Mouse (Mus musculus) lung, postnatal 14 days (tissue): Measurements from ENCODE around the gene Sfmbt1.
A peak's percentile ranks its signal among the peaks of the same experiment; 100 is the strongest.

ENCODE experiments used
- DNase-seq: peaks from one replicate; pipeline ENCODE4 v3.0.0; 2021

The Sfmbt1 gene

DNA sequence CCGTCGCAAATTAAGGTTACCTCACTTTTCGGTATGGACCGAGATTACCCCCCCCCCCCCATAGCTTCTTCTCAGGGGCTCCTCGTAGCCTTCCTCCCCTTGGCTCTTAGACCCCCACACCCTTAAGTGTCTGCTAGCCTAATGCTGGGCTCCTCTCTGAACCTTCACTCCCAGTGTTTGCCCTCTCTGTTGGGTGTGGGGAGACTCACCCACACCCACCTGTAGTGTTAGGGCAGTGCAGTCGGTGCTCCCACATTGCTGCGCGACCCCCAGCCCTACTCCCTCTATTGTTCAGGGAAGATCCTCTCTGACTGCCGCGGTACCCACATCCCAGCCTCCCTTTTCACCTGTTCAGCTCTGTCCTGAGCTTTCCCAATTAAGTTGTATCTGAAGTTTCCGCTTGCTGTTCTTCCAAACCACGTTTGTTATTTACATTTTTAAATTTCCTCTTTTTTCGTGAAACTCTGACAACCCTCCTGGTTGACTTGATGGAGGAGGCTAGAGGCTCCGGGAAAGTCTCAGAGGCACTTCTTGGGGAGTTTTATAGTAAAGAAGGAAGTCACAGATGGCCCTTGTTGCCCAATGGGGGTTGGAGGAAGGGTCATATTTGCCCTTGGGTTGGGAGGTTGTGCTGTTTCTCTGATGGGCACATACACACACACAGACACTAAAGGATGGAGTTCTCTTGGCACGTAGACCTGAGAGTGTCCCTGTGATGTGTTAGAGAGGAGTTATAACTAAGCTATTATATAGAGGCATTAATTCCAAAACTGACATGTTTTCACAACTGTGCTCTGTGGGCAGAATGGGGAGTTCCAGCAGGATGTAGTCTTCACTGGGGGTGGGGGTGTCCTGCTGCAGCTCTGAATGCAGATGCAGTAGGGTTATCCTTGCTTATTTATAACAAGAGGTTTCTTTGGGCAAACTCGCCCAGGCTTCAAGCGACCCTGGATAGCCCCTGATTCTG is 111.8 kb downstream of the Sfmbt1 start:
- no peak for DNase-seq

GRCm38 (mm10) chr14:30827480-30827879 is 112.8 kb downstream of the Sfmbt1 start:
- DNase-seq, result no peak

GRCm38 (mm10) chr14:30828077-30828476 is 113.4 kb downstream of the Sfmbt1 start:
- peak; percentile 47 for DNase-seq

- peak; percentile 73 for DNase-seq
These were observed 114.2 kb downstream of the Sfmbt1 start for GRCm38 (mm10) chr14:30828635-30829460.

GRCm38 (mm10) chr14:30837416-30837996 is 122.9 kb downstream of the Sfmbt1 start:
- DNase-seq, result no peak

DNA sequence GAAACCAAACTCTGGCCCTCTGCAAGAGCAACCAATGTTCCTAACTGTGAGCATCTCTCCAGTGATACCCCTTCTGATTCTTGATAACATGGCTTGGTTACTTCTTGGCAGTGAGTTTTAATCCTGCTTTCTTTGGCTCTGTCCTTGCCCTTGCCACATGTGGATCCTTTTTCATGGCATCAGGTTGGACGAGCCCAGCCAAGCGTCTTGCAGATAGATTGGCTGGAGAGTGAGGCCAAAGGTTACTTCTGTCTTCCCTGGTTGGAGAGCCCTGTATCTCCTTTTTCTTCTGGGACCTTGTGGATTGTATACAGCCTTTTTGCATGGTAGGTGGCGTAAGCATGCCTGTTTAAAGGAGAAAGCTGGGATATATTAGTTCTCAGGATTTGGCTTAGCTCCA is 129.1 kb downstream of the Sfmbt1 start:
- no peak for DNase-seq

DNA sequence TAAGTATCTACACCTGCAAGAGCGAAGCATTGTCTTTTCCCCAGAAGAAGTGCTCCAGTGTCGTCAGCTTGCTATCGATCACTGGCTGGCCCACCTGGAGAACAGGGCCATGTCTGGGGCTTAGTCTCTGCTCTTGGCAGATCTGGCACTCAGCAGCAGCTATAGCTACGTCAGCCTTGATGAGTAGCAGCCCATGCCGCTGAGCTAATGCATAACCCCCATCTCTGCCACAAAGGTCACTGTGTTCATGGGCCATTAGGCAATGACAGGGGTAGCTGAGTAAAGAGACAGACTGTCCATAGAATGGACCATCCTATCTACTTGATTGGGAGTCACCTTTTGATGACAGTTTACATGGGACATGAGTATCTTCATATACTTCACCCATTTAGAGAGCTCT is 135.9 kb downstream of the Sfmbt1 start:
- DNase-seq, result no peak

DNA sequence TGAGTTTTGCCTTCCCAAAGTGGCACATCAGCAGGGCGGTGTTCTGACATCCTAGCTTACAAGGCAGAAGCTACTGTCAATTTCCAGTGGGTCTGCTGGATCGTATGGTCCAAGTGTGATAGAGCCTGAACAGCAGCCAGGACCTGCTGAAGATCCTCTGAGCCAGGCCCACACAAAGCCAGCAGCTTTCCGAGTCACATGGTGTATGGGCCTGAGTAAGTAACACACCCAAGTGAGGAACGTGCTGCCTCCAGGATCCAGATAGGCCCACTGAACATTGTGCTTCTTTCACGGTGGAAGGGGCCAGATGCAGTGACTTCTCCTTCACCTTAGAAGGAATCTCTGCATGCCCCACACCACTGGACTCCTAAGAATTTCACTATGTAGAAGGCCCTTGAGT is 137.7 kb downstream of the Sfmbt1 start:
- no peak for DNase-seq

DNA sequence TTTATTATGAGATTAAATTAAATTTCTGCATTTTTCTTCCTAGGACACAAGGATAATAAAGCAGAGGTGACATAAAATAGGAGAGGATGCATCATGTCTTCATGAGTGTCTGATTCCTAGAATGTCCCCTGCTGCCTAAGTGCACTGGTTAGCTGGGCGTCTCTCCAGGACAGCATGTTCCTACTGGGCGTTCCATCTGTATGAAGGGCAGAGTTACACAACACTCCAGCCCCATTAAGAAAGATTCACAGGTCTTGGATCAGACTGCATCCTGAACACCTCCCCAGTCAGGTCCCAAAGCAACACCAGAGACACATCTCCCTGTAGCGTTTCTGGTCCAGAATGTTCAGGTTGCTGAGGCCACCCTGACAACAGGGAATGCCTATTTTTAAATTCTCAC is 140.7 kb downstream of the Sfmbt1 start:
- no peak for DNase-seq

GRCm38 (mm10) chr14:30856885-30857507 is 142.3 kb downstream of the Sfmbt1 start:
- DNase-seq, result no peak

DNA sequence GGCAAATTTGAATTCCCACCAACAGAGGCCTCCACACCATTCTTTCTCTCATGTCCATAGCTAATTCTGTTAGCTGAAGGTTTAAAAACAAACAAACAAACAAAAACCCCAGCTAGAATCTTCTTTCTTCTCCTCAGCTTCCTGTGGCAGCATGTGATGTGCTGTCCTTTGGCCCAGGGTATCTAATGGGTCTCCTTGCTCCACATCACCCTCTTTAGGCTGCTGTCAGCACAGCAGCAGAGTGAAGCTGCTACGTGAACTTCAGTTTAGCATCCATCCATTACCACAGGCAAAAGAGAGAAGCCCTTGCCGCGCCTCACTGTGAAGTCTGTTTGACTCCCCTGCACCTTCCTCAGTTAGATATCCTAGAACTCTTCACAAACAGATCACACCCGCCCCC is 143.3 kb downstream of the Sfmbt1 start:
- no peak for DNase-seq

DNA sequence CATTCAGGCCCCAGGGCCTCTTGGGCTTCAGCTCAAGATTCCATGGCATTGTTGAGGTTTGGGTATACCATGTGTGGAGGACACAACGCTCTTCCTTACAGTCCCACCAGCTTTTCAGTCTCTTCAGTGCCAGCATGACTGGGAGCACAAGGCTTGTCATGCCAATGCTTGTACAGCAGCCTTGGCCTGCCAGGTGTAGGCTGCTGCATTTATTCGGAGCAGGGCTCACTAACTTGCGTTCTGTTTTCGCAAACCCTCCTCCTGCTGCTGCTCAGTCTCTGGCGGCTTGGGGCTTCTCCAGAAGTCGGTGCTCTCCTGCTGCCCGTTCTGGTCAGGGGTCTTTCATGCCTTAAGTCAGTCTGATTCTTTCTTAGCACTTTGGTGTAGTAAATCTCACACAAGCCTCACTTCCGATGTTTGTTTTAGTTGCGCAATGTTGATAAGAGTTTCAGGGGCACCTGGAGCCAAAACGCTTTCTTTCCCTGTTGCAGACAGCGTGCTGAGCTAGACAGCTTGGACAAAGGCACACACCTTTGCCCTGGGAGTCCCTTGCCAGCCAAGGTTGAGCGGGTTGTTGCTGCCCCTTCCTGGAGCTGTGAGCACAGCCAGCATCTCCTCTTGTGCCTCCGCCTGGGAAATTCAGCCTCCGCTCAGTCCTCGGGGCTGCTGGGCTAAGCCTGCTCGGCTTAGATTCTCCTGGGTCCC is 146.9 kb downstream of the Sfmbt1 start:
- no peak for DNase-seq

DNA sequence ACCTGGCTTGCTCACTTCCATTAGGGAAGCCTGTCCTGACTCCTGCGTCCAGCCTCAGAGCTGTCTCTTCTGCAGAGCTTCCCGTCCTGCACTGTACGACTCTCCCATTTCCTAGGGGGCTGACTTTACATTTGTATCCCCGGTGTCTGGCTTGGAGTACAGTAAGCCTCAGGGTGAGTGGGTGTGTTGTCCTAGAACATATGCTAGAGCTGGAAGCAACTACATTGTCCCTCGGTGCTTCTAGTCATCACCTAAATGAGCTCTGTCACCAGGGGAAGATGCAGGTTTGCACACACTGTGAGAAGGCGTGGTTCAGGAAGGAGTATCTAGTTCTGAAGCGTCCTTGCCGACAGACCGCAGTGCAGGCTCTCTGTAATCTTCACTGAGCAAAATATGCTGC is 147.7 kb downstream of the Sfmbt1 start:
- no peak for DNase-seq

- no peak for DNase-seq
These were observed 150.7 kb downstream of the Sfmbt1 start for GRCm38 (mm10) chr14:30865311-30865710.

- peak; percentile 90 for DNase-seq
These were observed 152.4 kb downstream of the Sfmbt1 start for GRCm38 (mm10) chr14:30867042-30867441.

DNA sequence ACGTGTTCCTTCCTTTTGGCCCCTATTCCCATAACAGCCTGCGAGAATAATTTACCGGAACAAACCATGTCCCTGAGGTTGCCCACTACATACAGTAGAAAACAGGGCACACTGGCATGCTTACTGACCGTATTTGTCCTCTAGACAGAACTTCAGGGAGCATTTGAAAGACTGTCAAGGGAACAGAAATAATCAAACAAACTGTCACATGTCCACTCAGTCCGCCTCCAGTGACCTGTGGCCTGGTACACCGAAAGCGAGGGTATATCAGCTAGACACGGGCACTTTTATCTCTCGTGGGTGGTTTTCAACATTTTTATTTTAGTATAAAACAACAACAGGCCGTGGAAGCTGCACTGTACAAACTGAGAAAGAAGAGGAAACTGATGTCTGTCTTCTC is 154.2 kb downstream of the Sfmbt1 start:
- DNase-seq, result no peak

GRCm38 (mm10) chr14:30869391-30869801 is 154.7 kb downstream of the Sfmbt1 start:
- peak; percentile 51 for DNase-seq

DNA sequence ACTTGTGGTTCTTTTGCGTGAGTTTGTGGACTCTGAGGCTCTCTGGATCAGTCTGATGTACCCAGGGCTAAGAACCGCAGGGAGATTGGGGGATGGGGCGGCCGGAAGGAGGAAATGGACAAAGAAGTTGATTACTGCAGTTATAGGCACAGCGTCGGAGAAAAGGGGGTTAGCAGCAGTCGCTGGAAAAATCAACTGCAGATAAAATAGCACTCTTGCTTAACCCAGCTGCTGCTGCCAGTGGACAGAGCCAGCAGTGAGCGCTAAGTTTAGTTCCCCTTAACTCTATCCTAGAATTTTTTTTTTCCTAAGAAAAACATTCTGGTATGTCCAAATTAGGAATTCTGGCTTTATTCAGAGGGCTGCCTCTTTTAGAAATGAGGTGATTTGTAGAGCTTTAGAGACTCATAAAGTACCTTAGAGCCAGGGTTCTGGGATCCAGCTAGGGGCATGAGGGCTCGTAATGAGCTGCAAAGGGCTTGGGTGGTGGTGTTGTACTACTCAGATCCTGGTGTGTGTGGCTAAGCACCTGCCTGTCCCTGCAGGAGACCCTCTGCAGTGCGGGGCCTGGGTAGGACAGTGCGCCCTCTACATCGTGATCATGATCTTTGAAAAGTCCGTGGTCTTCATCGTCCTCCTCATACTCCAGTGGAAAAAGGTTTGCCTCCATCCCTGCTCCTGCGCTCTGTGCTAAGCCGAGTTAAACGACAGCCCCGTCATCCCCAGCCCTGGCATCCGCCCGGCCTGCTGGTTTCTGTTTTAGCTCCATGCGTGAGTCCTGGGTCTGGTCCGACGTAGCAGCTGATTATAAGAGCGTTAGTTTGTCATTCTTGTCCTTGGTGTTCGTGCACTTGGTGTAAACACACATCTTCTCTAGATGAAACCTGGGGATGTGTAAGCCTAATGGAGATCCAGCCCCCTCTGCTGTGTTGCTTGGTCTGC is 155.8 kb downstream of the Sfmbt1 start:
- no peak for DNase-seq
